Mouse (Mus musculus): ENCODE measurements around the gene Eral1. TPM values are rescaled to one million over a fixed set of nuclear protein-coding genes. Genes with fewer than 3 reads are reported as not detected.
A peak's percentile ranks its signal among the peaks of the same experiment; 100 is the strongest.

The Eral1 gene
- polyA plus RNA-seq (2012; rRNA removed): 34.4 and 42.2 TPM in 2 replicates
- polyA plus RNA-seq (2014; fragmentation: Nextera tagmentation; extraction: Ambion mirVana): 35.8 and 38.4 TPM in 2 replicates

- peaks cover 24% of the 10 kb centered on the region for H3K36me3 ChIP-seq (ENCODE audit: control insufficient read depth, insufficient read depth, low read length)
- no peaks in the 10 kb centered on the region for H3K9me3 ChIP-seq (ENCODE audit: control insufficient read depth, low read length)
- H3K4me2 ChIP-seq (replicated peaks; ENCODE audit: low read depth, low read length, severe bottlenecking): peak within 1 kb of the TSS; percentile 81
- ATAC-seq (ENCODE audit: low FRiP score, low read depth): peak; percentile 96
- no peaks in the 10 kb centered on the region for H3K27me3 ChIP-seq (ENCODE audit: control insufficient read depth, insufficient read depth, low read length)
- H3K9ac ChIP-seq (ENCODE audit: low read depth, low read length, severe bottlenecking): peak within 1 kb of the TSS; percentile 80
- TF ChIP-seq POLR2A (IDR thresholded peaks at IDR 0.05; ENCODE audit: borderline replicate concordance, extremely low read depth, insufficient read depth, insufficient read length): peak; percentile 94; the same call in 1 of the 2 replicates
- peak within 1 kb of the TSS; percentile 61; the same call in 1 of the 2 replicates for H3K27ac ChIP-seq (replicated peaks; ENCODE audit: low read depth, low read length)
- H3K4me3 ChIP-seq (replicated peaks; ENCODE audit: low read length): peak within 1 kb of the TSS; percentile 88
- H3K4me1 ChIP-seq (ENCODE audit: control insufficient read depth, insufficient read depth, low read length): peaks cover 11% of the 10 kb centered on the region; the same call in 1 of the 2 replicates
- peak; percentile 91 for DNase-seq (ENCODE audit: low spot score)
- under 1% methylated on average over 42 of the region's 42 CpGs for WGBS
Measured at GRCm38 (mm10) chr11:78079961-78080921, at the start of gene Eral1. Gene Eral1 (minus strand): TSS chr11:78080383.

GRCm38 (mm10) chr11:78129458-78129857 lies 49.3 kb upstream of the Eral1 start:
- Histone ChIP-seq H3K27me3 (ENCODE audit: control insufficient read depth, insufficient read depth, low read length) (no peaks in the 10 kb centered on the region), H3K4me1 (ENCODE audit: control insufficient read depth, insufficient read depth, low read length) (peaks cover 13% of the 10 kb centered on the region; the same call in 1 of the 2 replicates), H3K9me3 (ENCODE audit: control insufficient read depth, low read length) (no peaks in the 10 kb centered on the region), H3K27ac (replicated peaks; ENCODE audit: low read depth, low read length) (no peak overlapping the region), H3K4me3 (replicated peaks; ENCODE audit: low read length) (no peak overlapping the region), H3K9ac (ENCODE audit: low read depth, low read length, severe bottlenecking) (no peak overlapping the region), H3K36me3 (ENCODE audit: control insufficient read depth, insufficient read depth, low read length) (peaks cover 5% of the 10 kb centered on the region; the same call in 1 of the 2 replicates), H3K4me2 (replicated peaks; ENCODE audit: low read depth, low read length, severe bottlenecking) (no peak overlapping the region)
- DNase-seq (ENCODE audit: low spot score): no peak
- WGBS: 57% methylated on average over 8 of the region's 8 CpGs
- no peak for ATAC-seq (ENCODE audit: low FRiP score, low read depth)
- TF ChIP-seq POLR2A (IDR thresholded peaks at IDR 0.05; ENCODE audit: borderline replicate concordance, extremely low read depth, insufficient read depth, insufficient read length): no peak

GRCm38 (mm10) chr11:78126739-78127138 lies 46.6 kb upstream of the Eral1 start:
- 67% methylated on average over 4 of the region's 4 CpGs for WGBS

GRCm38 (mm10) chr11:78125691-78126090 lies 45.5 kb upstream of the Eral1 start:
- WGBS: 51% methylated on average over 6 of the region's 6 CpGs
- H3K36me3 ChIP-seq (ENCODE audit: control insufficient read depth, insufficient read depth, low read length): peaks cover 5% of the 10 kb centered on the region; the same call in 1 of the 2 replicates
- DNase-seq (ENCODE audit: low spot score) (no peak), ATAC-seq (ENCODE audit: low FRiP score, low read depth) (no peak)
- H3K4me1 ChIP-seq (ENCODE audit: control insufficient read depth, insufficient read depth, low read length): peaks cover 13% of the 10 kb centered on the region; the same call in 1 of the 2 replicates
- H3K9me3 ChIP-seq (ENCODE audit: control insufficient read depth, low read length): no peaks in the 10 kb centered on the region
- no peak overlapping the region for H3K9ac ChIP-seq (ENCODE audit: low read depth, low read length, severe bottlenecking)
- H3K4me2 ChIP-seq (replicated peaks; ENCODE audit: low read depth, low read length, severe bottlenecking): no peak overlapping the region
- TF ChIP-seq POLR2A (IDR thresholded peaks at IDR 0.05; ENCODE audit: borderline replicate concordance, extremely low read depth, insufficient read depth, insufficient read length): no peak
- H3K27me3 ChIP-seq (ENCODE audit: control insufficient read depth, insufficient read depth, low read length): no peaks in the 10 kb centered on the region
- no peak overlapping the region for H3K27ac ChIP-seq (replicated peaks; ENCODE audit: low read depth, low read length)
- no peak overlapping the region for H3K4me3 ChIP-seq (replicated peaks; ENCODE audit: low read length)

More at GRCm38 (mm10) chr11:78126739-78127138, 46.6 kb upstream of the Eral1 start:
- H3K4me1 ChIP-seq (ENCODE audit: control insufficient read depth, insufficient read depth, low read length): peaks cover 13% of the 10 kb centered on the region; the same call in 1 of the 2 replicates
- H3K36me3 ChIP-seq (ENCODE audit: control insufficient read depth, insufficient read depth, low read length): peaks cover 5% of the 10 kb centered on the region; the same call in 1 of the 2 replicates
- H3K9me3 ChIP-seq (ENCODE audit: control insufficient read depth, low read length): no peaks in the 10 kb centered on the region
- DNase-seq (ENCODE audit: low spot score) (no peak), ATAC-seq (ENCODE audit: low FRiP score, low read depth) (no peak)
- H3K4me3 ChIP-seq (replicated peaks; ENCODE audit: low read length): no peak overlapping the region
- H3K9ac ChIP-seq (ENCODE audit: low read depth, low read length, severe bottlenecking): no peak overlapping the region
- H3K4me2 ChIP-seq (replicated peaks; ENCODE audit: low read depth, low read length, severe bottlenecking): no peak overlapping the region
- TF ChIP-seq POLR2A (IDR thresholded peaks at IDR 0.05; ENCODE audit: borderline replicate concordance, extremely low read depth, insufficient read depth, insufficient read length): no peak
- H3K27me3 ChIP-seq (ENCODE audit: control insufficient read depth, insufficient read depth, low read length): no peaks in the 10 kb centered on the region
- no peak overlapping the region for H3K27ac ChIP-seq (replicated peaks; ENCODE audit: low read depth, low read length)

GRCm38 (mm10) chr11:78123782-78124181 lies 43.6 kb upstream of the Eral1 start:
- H3K27ac ChIP-seq (replicated peaks; ENCODE audit: low read depth, low read length): no peak overlapping the region
- H3K9ac ChIP-seq (ENCODE audit: low read depth, low read length, severe bottlenecking): no peak overlapping the region
- peaks cover 13% of the 10 kb centered on the region; the same call in 1 of the 2 replicates for H3K4me1 ChIP-seq (ENCODE audit: control insufficient read depth, insufficient read depth, low read length)
- ATAC-seq (ENCODE audit: low FRiP score, low read depth): no peak
- no peak overlapping the region for H3K4me3 ChIP-seq (replicated peaks; ENCODE audit: low read length)
- no peaks in the 10 kb centered on the region for H3K27me3 ChIP-seq (ENCODE audit: control insufficient read depth, insufficient read depth, low read length)
- H3K9me3 ChIP-seq (ENCODE audit: control insufficient read depth, low read length): no peaks in the 10 kb centered on the region
- H3K4me2 ChIP-seq (replicated peaks; ENCODE audit: low read depth, low read length, severe bottlenecking): no peak overlapping the region
- DNase-seq (ENCODE audit: low spot score): no peak
- no peak for TF ChIP-seq POLR2A (IDR thresholded peaks at IDR 0.05; ENCODE audit: borderline replicate concordance, extremely low read depth, insufficient read depth, insufficient read length)
- H3K36me3 ChIP-seq (ENCODE audit: control insufficient read depth, insufficient read depth, low read length): 0 out of 2 replicates have a peak, but pooled peaks cover 5% of the 10 kb centered on the region
